Mouse (Mus musculus) olfactory bulb, adult 2 months (tissue): ENCODE results near the gene Pbld2.
"Not testable (repeated sequence)": the region's sequence is repeated elsewhere in the genome, so short reads cannot be mapped to it uniquely, and the experiment has no call there.

Experiments
- CTCF ChIP-seq: fragments of 200-500 bp; IDR thresholded peaks from 2 replicates; pipeline ENCODE4 v1.5.1; 2012; ENCODE audit warnings: low read depth, mild to moderate bottlenecking, low read length, moderate library complexity; ENCODE audit not compliant: insufficient read depth
- POLR2A ChIP-seq: fragments of 200-500 bp; IDR thresholded peaks from 2 replicates; pipeline ENCODE4 v1.6.1; 2012; ENCODE audit warnings: mild to moderate bottlenecking, low read depth, low read length, moderate library complexity; ENCODE audit not compliant: insufficient read depth

- not testable (repeated sequence) for TF ChIP-seq CTCF, POLR2A
These were observed 30.0 kb downstream of the Pbld2 start for GRCm38 (mm10) chr10:63054071-63054470.
